Mouse (Mus musculus): ENCODE results near the gene B4galt1.
"Not testable (repeated sequence)": the region's sequence is repeated elsewhere in the genome, so short reads cannot be mapped to it uniquely, and the experiment has no call there.

The B4galt1 gene

DNA sequence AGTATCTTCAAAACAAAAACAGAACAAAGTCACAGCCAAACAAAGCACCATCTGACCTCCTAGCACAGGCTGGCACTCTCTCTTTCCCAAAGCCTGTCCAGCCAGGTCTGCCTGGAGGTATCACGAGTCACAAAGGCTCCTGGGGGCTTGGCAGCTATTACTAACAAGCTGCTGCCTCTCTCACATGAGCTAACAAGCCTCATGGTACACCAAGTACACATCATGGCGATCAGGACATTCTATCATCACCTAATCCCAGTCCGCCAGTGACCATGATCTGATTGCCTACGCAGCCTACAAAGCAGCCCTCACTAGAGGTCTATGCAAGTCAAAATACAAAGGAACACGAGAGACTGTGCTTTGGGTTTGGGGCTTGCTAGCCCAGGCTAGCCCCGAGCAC is 34.7 kb downstream of the B4galt1 start:
- no peak for DNase-seq (ENCODE audit: low spot score in 2 of 2)

DNA sequence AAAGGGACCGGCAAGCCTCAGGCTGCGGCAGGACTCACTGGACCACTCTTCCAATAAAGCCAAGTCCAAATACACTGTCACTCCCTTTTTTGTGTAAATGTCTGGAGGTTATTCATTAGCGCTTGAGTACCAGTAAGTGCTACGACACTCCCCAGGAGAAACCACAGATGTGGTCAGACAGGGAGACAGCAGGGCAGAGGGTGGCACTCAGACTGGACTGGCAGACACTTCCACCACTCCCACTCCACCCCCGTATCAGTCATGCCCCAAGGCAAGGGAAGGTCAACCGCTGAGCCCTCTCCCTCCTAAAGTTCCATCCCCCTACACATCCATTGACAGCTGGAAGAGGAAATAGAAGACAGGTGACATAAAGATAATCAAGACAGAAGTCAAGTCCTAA is 35.4 kb downstream of the B4galt1 start:
- no peak for DNase-seq (ENCODE audit: low spot score in 2 of 2)

- DNase-seq (ENCODE audit: low spot score in 2 of 2) = no peak
Observed at GRCm38 (mm10) chr4:40817936-40818335, 35.9 kb downstream of the B4galt1 start.

DNA sequence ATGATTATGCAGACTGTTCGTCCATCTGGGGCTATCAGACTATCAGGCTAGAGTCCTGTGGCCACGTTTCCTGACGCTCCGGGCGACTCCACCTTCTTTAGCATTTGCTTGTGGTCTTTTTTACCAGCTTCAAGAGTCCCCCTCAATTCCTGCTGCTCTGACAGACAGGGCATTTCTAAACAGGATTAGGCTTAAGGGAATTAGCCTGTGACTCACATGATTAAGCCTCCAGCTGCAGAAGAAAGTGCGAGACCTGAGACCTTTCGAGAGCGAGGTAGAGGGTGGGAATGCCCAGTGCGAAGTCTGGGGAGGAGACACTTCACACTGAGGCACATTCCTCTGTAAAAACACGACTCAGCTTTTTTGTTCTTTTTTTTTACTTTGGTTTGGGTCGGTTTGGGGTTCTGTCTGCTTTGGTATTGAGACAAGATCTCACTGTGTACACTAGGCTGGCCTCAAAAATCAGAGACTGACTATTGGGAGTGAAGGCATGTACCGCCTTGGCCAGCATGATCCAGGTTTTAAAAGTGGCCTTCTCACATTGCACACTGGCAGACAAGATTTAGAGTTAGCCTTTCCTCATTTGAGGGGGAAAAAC is 37.9 kb downstream of the B4galt1 start:
- DNase-seq (ENCODE audit: low spot score in 2 of 2) = no peak

DNA sequence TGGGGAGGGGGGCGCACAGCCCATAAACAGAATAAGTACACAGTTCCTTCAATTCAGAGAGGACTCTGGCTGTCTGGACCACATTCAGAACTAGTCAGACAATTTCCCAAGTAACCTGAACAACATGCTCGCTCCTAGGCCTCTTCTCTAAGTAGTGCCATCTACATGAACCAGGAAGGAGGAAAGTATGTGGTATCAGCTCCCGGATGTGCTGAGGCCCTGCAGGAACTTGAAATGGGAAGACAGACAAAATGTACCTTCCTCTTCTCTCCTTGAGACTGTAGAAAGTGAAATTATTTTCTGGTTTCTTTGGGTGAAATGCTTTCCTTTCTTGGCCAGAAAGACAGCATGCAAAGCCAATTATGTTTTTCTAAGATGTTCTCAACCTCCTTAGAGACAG is 38.7 kb downstream of the B4galt1 start:
- DNase-seq (ENCODE audit: low spot score in 2 of 2) = no peak

DNA sequence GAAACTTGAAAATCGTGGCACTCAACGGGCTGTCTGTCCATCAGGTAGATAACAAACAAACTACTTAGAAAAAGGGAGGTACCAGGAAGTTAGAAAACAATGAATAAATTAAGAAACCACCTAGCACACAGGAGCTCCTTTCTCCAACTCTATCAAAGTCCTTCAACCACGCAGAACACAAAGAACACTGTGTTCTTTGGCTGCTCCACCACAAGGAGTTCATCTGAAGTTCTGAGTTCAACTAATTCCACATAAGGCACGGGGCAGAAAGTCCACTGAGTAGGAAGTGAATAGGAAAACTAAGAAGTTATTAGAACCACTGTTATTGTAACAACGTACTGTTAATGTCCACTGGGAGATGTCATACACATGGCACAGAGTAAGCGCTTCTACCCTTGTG is 39.4 kb downstream of the B4galt1 start:
- no peak for DNase-seq (ENCODE audit: low spot score in 2 of 2)

DNA sequence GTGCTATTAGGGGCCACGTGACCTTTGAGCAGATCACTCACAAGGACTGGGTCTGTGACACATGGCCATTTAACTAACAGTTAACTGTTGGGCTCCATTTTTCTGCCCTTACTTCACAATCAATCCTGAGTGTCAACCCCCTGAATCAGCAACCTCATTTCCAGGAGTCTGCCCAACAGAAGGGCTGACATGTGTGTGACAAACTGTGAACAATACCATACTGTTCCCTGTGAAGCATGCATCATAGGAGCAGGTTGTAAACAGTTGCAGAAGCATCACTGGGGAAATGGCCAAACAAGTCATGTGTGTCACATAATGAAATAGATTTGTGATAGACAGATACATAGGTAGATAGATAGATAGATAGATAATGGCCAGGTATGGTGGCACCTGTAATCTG is 40.9 kb downstream of the B4galt1 start:
- no peak for DNase-seq (ENCODE audit: low spot score in 2 of 2)

DNA sequence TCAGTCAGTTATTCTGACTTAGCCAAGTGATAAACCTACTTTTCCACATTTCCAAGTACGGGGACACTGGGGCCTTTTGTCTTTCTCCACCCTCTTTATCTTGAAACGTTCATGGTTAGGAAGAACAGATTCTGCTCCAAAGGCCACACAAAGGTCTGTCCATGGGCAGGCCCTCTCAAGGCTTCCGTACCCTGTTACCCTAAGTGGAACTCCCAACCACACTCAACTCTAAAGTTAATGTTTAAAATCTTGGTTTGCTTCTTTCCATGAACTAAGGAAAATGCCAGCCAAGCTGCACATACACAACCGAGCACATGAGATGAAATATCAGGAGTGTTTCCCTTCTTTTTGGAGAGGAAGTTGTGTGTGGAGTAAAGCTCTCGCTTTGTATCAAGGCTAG is 43.3 kb downstream of the B4galt1 start:
- DNase-seq (ENCODE audit: low spot score in 2 of 2) = no peak

DNA sequence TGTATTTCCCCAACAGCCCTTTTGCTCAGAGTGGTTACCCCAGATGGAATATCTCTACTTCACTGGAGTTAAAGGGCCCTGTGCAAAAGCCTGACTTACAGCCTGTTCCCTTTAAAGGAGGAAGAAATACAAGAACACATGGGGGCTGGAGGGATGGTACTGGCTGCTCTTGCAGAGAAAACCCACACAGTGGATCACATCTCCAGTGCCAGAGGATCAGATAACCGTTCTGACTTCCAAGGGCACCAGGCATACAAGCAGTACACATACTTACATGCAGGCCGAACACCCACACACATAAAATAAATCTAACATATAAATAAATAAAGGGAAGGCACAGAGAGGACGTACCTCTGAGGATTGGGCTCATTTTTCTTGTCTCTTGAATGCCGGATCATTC is 46.4 kb downstream of the B4galt1 start:
- DNase-seq (ENCODE audit: low spot score in 2 of 2) = no peak

- no peak for DNase-seq (ENCODE audit: low spot score in 2 of 2)
Observed at GRCm38 (mm10) chr4:40805401-40805800, 48.4 kb downstream of the B4galt1 start.

DNA sequence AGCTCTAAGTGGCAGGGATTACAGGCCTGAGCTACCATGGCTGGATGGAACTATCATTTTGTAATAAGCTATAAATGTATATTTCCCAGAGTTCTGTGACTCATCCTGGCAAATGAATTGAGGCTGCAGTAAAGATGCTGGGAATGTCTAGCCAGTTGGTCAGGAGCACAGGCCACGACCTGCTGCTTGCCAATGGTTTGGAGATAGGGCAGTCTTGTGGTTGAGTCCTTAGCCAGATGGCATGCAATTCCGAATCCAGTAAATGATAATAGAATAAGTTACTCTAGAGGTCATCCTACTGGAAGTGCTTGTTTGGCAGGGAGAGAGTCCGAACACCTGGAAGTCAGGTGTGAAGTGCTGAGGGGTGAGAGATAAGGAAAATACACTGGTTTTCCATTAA is 51.0 kb downstream of the B4galt1 start:
- DNase-seq (ENCODE audit: low spot score in 2 of 2) = no peak

GRCm38 (mm10) chr4:40801908-40802307 is 51.9 kb downstream of the B4galt1 start:
- no peak for DNase-seq (ENCODE audit: low spot score in 2 of 2)

- DNase-seq (ENCODE audit: low spot score in 2 of 2) = no peak
Observed at GRCm38 (mm10) chr4:40800873-40801272, 52.9 kb downstream of the B4galt1 start.

DNA sequence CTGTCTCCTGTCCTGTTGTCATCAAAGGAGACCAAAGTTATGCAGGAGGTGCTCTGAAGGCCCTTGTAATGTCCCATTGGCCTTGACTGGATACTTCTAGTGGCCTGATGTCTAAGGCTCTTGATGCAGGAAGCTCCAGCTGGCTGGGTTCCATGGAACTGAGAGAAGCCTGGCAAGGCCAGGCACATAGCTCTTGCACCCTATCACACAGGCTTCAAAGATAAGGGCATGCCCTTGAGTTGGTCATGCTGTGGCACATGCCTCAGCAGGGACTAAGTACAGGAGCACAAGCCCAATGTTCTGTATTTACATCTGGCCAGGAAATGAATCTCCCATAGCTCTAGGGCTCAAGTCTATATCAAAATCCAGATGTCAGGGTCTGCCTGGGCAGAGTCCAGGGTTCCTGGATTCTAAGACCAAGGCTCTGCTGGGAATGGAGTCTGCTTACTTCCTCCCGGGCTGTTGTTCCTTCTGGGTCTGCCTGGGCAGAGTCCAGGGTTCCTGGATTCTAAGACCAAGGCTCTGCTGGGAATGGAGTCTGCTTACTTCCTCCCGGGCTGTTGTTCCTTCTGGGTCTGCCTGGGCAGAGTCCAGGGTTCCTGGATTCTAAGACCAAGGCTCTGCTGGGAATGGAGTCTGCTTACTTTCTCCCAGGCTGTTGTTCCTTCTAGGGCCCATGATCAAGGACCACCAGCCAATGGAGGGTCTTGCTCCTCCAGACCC is 54.8 kb downstream of the B4galt1 start:
- DNase-seq (ENCODE audit: low spot score in 2 of 2) = not testable (repeated sequence)

- no peak for DNase-seq (ENCODE audit: low spot score in 2 of 2)
Observed at GRCm38 (mm10) chr4:40795761-40796160, 58.0 kb downstream of the B4galt1 start.

DNA sequence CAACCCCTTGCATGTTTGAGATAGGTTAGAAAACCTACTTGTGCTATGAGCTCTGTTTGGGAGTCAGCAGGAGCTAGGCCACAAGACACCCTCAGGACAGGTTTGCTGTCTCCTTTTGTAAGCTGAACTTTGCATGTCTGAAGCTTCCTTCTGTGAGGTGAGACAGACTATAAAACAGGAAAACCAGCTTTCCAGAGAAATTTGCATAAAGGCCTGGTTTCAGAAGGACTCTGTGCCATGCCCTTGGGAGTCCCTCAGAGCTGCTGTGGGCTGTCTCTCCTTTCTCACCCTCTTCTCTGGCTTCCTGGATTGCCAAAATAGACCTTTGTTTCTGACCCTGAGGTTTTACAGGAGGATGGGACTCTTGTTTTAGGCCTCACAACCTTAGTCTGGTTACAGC is 59.5 kb downstream of the B4galt1 start:
- DNase-seq (ENCODE audit: low spot score in 2 of 2) = no peak

- DNase-seq (ENCODE audit: low spot score in 2 of 2) = no peak
Observed at GRCm38 (mm10) chr4:40791176-40791575, 62.6 kb downstream of the B4galt1 start.

- DNase-seq (ENCODE audit: low spot score in 2 of 2) = no peak
Observed at GRCm38 (mm10) chr4:40786578-40786977, 67.2 kb downstream of the B4galt1 start.

DNA sequence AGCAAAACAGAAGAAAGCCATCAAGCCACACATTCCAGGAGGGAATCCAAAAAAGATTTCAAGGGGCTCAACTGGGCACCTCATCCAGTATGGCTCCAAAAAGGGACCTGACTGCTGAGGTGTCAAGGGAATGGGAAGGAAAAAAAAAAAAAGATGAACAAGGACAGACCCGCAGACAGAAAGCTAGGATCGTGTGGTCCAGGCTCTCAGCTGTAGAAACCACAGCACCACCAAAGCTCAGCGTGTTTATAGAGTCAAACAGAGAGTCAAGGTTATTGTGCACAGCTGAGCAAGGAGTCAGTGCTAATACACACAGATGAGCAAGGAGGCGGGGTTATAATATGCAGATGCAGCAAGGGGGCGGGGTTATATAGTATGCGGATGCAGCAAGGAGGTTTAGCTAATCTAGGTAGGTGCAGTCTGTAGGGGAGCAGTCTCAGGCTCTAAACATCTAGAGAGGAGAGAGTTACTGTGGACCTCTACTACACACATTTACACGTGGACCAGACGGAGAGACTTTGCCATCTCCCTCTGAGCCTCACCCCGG is 68.1 kb downstream of the B4galt1 start:
- no peak for DNase-seq (ENCODE audit: low spot score in 2 of 2)

DNA sequence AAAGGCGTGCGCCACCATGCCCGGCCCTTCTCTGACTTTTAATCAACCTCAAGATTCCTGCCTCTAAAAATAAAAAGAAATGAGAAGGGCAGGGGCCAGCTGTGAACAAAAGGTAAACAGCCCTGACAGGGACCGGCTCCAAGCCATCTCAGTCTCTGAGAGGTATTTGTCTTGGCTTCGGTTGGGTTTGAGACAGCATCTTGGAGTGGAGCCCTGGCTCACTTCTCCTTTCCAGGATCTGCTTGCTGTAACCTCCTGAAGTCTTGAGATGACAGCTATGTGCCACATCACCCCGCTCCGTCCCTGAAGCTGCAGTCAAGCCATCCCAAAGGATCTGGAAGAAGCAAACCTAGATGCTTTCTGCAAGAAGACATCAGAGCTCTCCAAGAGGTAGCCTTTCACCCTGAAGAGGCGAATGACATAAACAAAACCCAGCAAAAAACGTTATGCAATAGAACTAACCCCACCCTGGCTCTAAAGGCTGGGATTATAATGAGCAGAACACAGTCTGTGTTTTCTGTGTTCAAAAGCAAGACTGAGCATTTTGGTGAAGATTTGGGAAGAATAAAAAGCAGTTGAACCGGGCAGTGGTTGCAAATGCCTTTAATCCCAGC is 69.1 kb downstream of the B4galt1 start:
- DNase-seq (ENCODE audit: low spot score in 2 of 2) = no peak

GRCm38 (mm10) chr4:40783049-40783448 is 70.8 kb downstream of the B4galt1 start:
- no peak for DNase-seq (ENCODE audit: low spot score in 2 of 2)

DNA sequence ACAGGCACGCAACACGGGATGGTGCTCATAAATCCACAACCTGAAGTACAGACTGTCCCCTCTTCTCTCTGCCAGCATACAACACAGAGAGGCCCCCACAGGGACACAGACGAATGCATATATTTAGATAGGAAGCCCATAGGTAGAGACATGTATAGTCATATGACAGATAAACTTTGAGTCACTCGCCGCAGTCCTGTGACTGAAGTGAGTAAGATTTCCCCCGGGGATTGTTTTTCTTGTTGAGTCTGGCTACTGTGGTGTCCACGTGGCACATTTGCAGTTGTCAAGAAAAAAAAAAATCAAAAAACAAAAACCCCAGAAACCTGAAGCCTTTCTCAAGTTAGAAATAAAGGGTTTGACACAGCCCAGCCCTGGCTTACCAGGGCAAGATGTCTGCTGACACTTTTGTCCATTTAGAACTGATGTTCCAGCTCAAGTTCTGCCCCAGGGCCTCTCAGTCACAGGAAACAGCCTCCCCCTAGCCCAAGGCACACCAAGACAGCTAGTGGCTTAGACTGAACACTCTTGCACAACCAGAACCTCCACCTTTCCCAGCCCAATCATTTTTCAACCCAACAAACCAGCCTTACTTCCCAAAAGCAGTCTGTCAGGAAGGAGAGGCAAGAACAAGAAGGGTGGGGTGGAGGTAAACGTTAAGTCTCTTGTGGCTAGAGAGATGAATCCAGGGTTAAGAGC is 71.9 kb downstream of the B4galt1 start:
- DNase-seq (ENCODE audit: low spot score in 2 of 2) = no peak

All from left cerebral cortex, adult 9 months (tissue).